Mouse (Mus musculus): ENCODE data around the gene Amer2. TPM values are rescaled to one million over a fixed set of nuclear protein-coding genes. Genes with fewer than 3 reads are reported as not detected.

Gene Amer2
- polyA plus RNA-seq, 1 experiment = 0.08 TPM

DNA sequence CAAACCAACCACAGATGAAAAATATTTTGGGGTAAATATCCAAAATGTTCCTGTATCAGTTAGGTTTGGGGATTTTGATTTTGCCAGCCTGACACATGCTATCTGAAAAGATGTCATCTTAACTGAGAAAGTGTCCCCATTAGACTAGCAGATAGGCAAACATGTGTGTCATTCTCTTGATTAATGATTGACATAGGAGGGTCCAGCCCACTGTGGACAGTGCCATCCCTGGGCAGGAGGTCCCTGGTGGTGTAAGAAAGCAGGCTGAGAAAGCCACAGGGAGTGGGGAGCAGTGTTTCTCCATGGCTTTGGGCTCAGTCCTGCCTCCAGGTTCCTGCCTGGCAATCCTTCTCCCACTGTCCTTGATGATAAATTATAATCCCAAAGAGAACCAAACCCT, 63.3 kb downstream of the Amer2 start:
- no peak for DNase-seq (ENCODE audit: low read depth in 1 of 2, low spot score in 2 of 2)
- Histone ChIP-seq H3K27me3 (ENCODE audit: control insufficient read depth, insufficient read depth, low read length) (no peaks in the 10 kb centered on the region), H3K36me3 (ENCODE audit: control insufficient read depth, insufficient read depth, low read length) (no peaks in the 10 kb centered on the region), H3K27ac (ENCODE audit: insufficient read depth, low read length) (no peak overlapping the region), H3K4me1 (ENCODE audit: control insufficient read depth, insufficient read depth, insufficient read length) (no peaks in the 10 kb centered on the region), H3K4me3 (ENCODE audit: extremely low read depth, insufficient read depth, insufficient read length) (no peak overlapping the region)
- no peak for TF ChIP-seq POLR2A (IDR thresholded peaks at IDR 0.05; ENCODE audit: low read depth, low read length)
- TF ChIP-seq CTCF (IDR thresholded peaks at IDR 0.05; ENCODE audit: extremely low read depth, insufficient read depth, insufficient read length, insufficient replicate concordance) = no peak

Other genes with a start within 250 kb of the Amer2 start
- gene Atp8a2, start 176.1 kb upstream of the Amer2 start, polyA plus RNA-seq (2012; rRNA removed) = 0.31 and 0.32 TPM in 2 replicates
- gene Nupl1, start 121.8 kb upstream of the Amer2 start, polyA plus RNA-seq (2012; rRNA removed) = not detected in 2 replicates
- 11.9 and 14.3 TPM in 2 replicates for gene Gm49336, start 121.8 kb upstream of the Amer2 start, polyA plus RNA-seq (2012; rRNA removed)
- gene Mtmr6, start 108.0 kb upstream of the Amer2 start, polyA plus RNA-seq (2012; rRNA removed) = 9.5 and 10.2 TPM in 2 replicates